Mouse (Mus musculus): ENCODE measurements around the gene Kyat1. TPM values are rescaled to one million over a fixed set of nuclear protein-coding genes. Genes with fewer than 3 reads are reported as not detected.

Kyat1 gene
- polyA plus RNA-seq (2012): 6.2 and 8.0 TPM in 2 replicates

DNA sequence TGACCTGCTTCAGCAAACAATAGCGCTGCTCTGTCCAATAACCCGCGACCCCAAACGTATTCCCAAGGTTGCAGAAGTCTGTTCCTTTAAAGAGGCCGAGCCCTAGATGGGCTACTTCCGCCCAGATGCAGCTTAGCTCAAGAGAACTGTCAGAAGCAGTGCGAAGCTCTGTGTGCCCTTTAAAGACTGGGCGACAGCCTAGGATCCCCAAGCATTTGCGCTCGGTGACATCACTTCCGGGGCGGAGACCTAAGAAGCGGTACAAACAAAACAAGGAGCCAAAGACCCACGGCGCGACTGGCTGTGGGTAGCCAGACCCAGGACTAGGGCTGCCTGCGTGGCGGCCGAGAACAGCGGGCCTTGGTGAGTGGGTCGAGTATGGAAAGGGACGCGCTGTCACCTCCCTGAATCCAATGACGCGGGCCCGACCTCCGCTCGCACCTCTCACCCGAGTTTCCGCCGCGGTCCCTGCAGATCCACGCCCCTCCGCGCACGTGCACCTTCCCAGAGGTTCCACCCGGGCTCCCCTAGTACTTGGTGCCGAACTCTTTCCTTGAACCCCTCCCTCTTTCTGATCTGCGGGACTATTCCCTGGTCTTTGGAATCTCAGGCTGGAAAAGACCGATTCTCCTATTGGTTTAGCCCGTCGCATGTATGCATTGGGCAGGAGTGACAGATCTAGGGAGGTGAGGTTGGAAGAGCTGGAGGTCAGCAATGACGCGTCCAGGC is at the start of gene Kyat1:
Kyat1 (minus strand) TSS at position 219 of the 729 bp plus-strand sequence.

DNA sequence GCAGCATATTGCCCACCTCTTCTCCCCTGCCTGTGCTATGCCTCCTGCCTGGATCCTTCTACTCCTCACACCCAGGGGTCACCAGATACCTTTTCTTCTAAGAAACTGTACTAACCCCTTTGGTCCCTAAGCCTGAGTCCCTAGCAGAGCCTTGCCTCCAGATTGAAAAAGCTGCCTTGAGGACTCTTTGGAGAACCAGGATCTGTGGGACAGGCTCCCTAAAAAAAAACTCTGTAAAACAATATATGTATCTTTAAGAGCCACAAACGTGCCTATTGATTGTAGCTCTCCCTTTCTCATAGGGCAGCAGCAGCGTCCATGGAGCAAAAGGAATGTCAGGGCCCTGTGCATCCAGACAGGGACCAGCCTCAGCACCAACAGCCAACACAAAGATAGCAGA is 34.6 kb upstream of the Kyat1 start, which contains the start of gene Gm28035:
Gm28035 (plus strand) TSS at position 301 of the 400 bp plus-strand sequence.

GRCm38 (mm10) chr2:30237199-30237880 is 31.7 kb upstream of the Kyat1 start, which contains the start of gene Lrrc8a:
Lrrc8a (plus strand) TSS chr2:30237715.

GRCm38 (mm10) chr2:30177700-30178675 is 27.7 kb downstream of the Kyat1 start, which contains the start of gene Spout1:
Spout1 (minus strand) TSS chr2:30178459.

GRCm38 (mm10) chr2:30171371-30171996 is 34.2 kb downstream of the Kyat1 start, which contains the start of gene Endog:
Endog (plus strand) TSS chr2:30171493.

Other genes starting within 250 kb of the Kyat1 start
- 49.7 and 55.9 TPM in 2 replicates for gene Sptan1, start 240.3 kb downstream of the Kyat1 start, polyA plus RNA-seq (2012)
- 26.0 and 26.5 TPM in 2 replicates for gene Wdr34, start 157.0 kb downstream of the Kyat1 start, polyA plus RNA-seq (2012)
- 599 and 669 TPM in 2 replicates for gene Set, start 148.5 kb downstream of the Kyat1 start, polyA plus RNA-seq (2012)
- 35.4 and 39.2 TPM in 2 replicates for gene Pkn3, start 128.2 kb downstream of the Kyat1 start, polyA plus RNA-seq (2012)
- gene Zdhhc12, start 112.2 kb downstream of the Kyat1 start, polyA plus RNA-seq (2012): 24.3 and 28.2 TPM in 2 replicates
- gene Zer1, start 81.3 kb downstream of the Kyat1 start, polyA plus RNA-seq (2012): 17.4 and 20.6 TPM in 2 replicates
- 32.4 and 40.5 TPM in 2 replicates for gene Tbc1d13, start 72.1 kb downstream of the Kyat1 start, polyA plus RNA-seq (2012)
- 24.5 and 27.9 TPM in 2 replicates for gene Endog, start 34.4 kb downstream of the Kyat1 start, polyA plus RNA-seq (2012)
- gene Spout1, start 27.4 kb downstream of the Kyat1 start, polyA plus RNA-seq (2012): 52.5 and 60.2 TPM in 2 replicates
- gene Lrrc8a, start 31.9 kb upstream of the Kyat1 start, polyA plus RNA-seq (2012): 6.2 and 9.9 TPM in 2 replicates
- gene Gm28035, start 34.7 kb upstream of the Kyat1 start, polyA plus RNA-seq (2012): 4.3 TPM in 2 replicates
- gene Phyhd1, start 60.4 kb upstream of the Kyat1 start, polyA plus RNA-seq (2012): 0.49 TPM in 1 of 2 replicates, not detected in the other
- not detected in 2 replicates for gene Gm28038, start 75.2 kb upstream of the Kyat1 start, polyA plus RNA-seq (2012)
- 5.8 and 7.0 TPM in 2 replicates for gene Dolk, start 80.5 kb upstream of the Kyat1 start, polyA plus RNA-seq (2012)
- 70.1 and 71.7 TPM in 2 replicates for gene Nup188, start 80.5 kb upstream of the Kyat1 start, polyA plus RNA-seq (2012)
- 46.5 and 55.3 TPM in 2 replicates for gene Sh3glb2, start 153.5 kb upstream of the Kyat1 start, polyA plus RNA-seq (2012)
- gene Miga2, start 158.4 kb upstream of the Kyat1 start, polyA plus RNA-seq (2012): 9.4 and 12.4 TPM in 2 replicates
- gene Dolpp1, start 186.4 kb upstream of the Kyat1 start, polyA plus RNA-seq (2012): 15.3 and 16.5 TPM in 2 replicates
- 37.7 and 44.6 TPM in 2 replicates for gene Crat, start 210.0 kb upstream of the Kyat1 start, polyA plus RNA-seq (2012)
- 564 and 616 TPM in 2 replicates for gene Ptpa, start 210.2 kb upstream of the Kyat1 start, polyA plus RNA-seq (2012)

Measured in megakaryocyte-erythroid progenitor cell, adult 5 weeks (primary cell).